Mouse (Mus musculus) lung, postnatal 4 days (tissue): ENCODE measurements around the gene Arl5c.

Experiments
- DNase-seq, 2 experiments: peaks; one replicate each; pipeline ENCODE4 v3.0.0; 2021

Arl5c gene

GRCm38 (mm10) chr11:98018858-98019641, 23.1 kb upstream of the Arl5c start:
- DNase-seq: peak; percentile 56 to 66

GRCm38 (mm10) chr11:98018222-98018621, 22.2 kb upstream of the Arl5c start:
- DNase-seq: no peak

- no peak for DNase-seq
Measured at GRCm38 (mm10) chr11:98016824-98017223, 20.8 kb upstream of the Arl5c start.

GRCm38 (mm10) chr11:98016177-98016576, 20.2 kb upstream of the Arl5c start:
- DNase-seq: no peak

- DNase-seq: no peak
Measured at GRCm38 (mm10) chr11:98012831-98013230, 16.9 kb upstream of the Arl5c start.

- DNase-seq: no peak
Measured at GRCm38 (mm10) chr11:98011716-98012115, 15.7 kb upstream of the Arl5c start.

GRCm38 (mm10) chr11:98008087-98008486, 12.1 kb upstream of the Arl5c start:
- DNase-seq: no peak

- peak in 1 of 2 experiments; percentile 48 for DNase-seq
Measured at GRCm38 (mm10) chr11:98005686-98006085, 9.7 kb upstream of the Arl5c start.

GRCm38 (mm10) chr11:98005076-98005475, 9.1 kb upstream of the Arl5c start:
- peak in 1 of 2 experiments; percentile 73 for DNase-seq

- no peak for DNase-seq
Measured at GRCm38 (mm10) chr11:98004161-98004560, 8.2 kb upstream of the Arl5c start.

GRCm38 (mm10) chr11:98003171-98003671, 7.2 kb upstream of the Arl5c start:
- peak in 1 of 2 experiments; percentile 61 for DNase-seq

GRCm38 (mm10) chr11:98002627-98003026, 6.6 kb upstream of the Arl5c start:
- peak; percentile 84 to 90 for DNase-seq

GRCm38 (mm10) chr11:98001986-98002385, 6.0 kb upstream of the Arl5c start:
- no peak for DNase-seq

GRCm38 (mm10) chr11:98001351-98001824, 5.4 kb upstream of the Arl5c start:
- peak in 1 of 2 experiments; percentile 37 for DNase-seq

GRCm38 (mm10) chr11:98000378-98001140, 4.6 kb upstream of the Arl5c start:
- DNase-seq: peak in 1 of 2 experiments; percentile 54

GRCm38 (mm10) chr11:97999748-98000147, 3.8 kb upstream of the Arl5c start:
- DNase-seq: no peak

- peak in 1 of 2 experiments; percentile 33 for DNase-seq
Measured at GRCm38 (mm10) chr11:97998898-97999608, 3.1 kb upstream of the Arl5c start.

- DNase-seq: no peak
Measured at GRCm38 (mm10) chr11:97998074-97998793, 2.3 kb upstream of the Arl5c start.

- DNase-seq: no peak
Measured at GRCm38 (mm10) chr11:97997387-97997960, 1.5 kb upstream of the Arl5c start.

- no peak for DNase-seq
Measured at GRCm38 (mm10) chr11:97996691-97997090, 710 bp upstream of the Arl5c start.

- DNase-seq: peak; percentile 79 to 88
Measured at GRCm38 (mm10) chr11:97994539-97995100, 1.4 kb downstream of the Arl5c start.
